Mouse (Mus musculus): ENCODE data around the gene Cog2. TPM values are rescaled to one million over a fixed set of nuclear protein-coding genes. Genes with fewer than 3 reads are reported as not detected.

Cog2 gene
- polyA plus RNA-seq, 1 experiment: not detected

GRCm38 (mm10) chr8:124494397-124494796, 26.2 kb upstream of the Cog2 start:
- no peak overlapping the region for H3K27ac ChIP-seq (ENCODE audit: insufficient read depth, low read depth, low read length)
- H3K4me1 ChIP-seq (ENCODE audit: control insufficient read depth, insufficient read depth, low read length): peaks cover 3% of the 10 kb centered on the region; the same call in 1 of the 2 replicates
- TF ChIP-seq CTCF (IDR thresholded peaks at IDR 0.05; ENCODE audit: insufficient read depth, low read depth, low read length): no peak
- no peak for TF ChIP-seq POLR2A (IDR thresholded peaks at IDR 0.05; ENCODE audit: insufficient read depth, low read depth, low read length)
- WGBS: 45% methylated on average over 3 of the region's 3 CpGs
- no peak overlapping the region for H3K4me3 ChIP-seq (ENCODE audit: insufficient read depth, low read depth, low read length)

- H3K4me3 ChIP-seq (ENCODE audit: insufficient read depth, low read depth, low read length): no peak overlapping the region
- peaks cover 3% of the 10 kb centered on the region; the same call in 1 of the 2 replicates for H3K4me1 ChIP-seq (ENCODE audit: control insufficient read depth, insufficient read depth, low read length)
- H3K27ac ChIP-seq (ENCODE audit: insufficient read depth, low read depth, low read length): no peak overlapping the region
- WGBS: 86% methylated on average over 15 of the region's 15 CpGs
- no peak for TF ChIP-seq CTCF (IDR thresholded peaks at IDR 0.05; ENCODE audit: insufficient read depth, low read depth, low read length)
- no peak for TF ChIP-seq POLR2A (IDR thresholded peaks at IDR 0.05; ENCODE audit: insufficient read depth, low read depth, low read length)
Observed at GRCm38 (mm10) chr8:124494955-124495354, 25.6 kb upstream of the Cog2 start.

- Histone ChIP-seq H3K4me1 (ENCODE audit: control insufficient read depth, insufficient read depth, low read length) (peaks cover 3% of the 10 kb centered on the region; the same call in 1 of the 2 replicates), H3K4me3 (ENCODE audit: insufficient read depth, low read depth, low read length) (no peak overlapping the region), H3K27ac (ENCODE audit: insufficient read depth, low read depth, low read length) (no peak overlapping the region)
- 83% methylated on average over 11 of the region's 11 CpGs for WGBS
- TF ChIP-seq CTCF (IDR thresholded peaks at IDR 0.05; ENCODE audit: insufficient read depth, low read depth, low read length): no peak
- TF ChIP-seq POLR2A (IDR thresholded peaks at IDR 0.05; ENCODE audit: insufficient read depth, low read depth, low read length): no peak
Observed at GRCm38 (mm10) chr8:124495676-124496075, 24.9 kb upstream of the Cog2 start.

- Histone ChIP-seq H3K4me3 (ENCODE audit: insufficient read depth, low read depth, low read length) (no peak overlapping the region), H3K4me1 (ENCODE audit: control insufficient read depth, insufficient read depth, low read length) (peaks cover 3% of the 10 kb centered on the region; the same call in 1 of the 2 replicates), H3K27ac (ENCODE audit: insufficient read depth, low read depth, low read length) (no peak overlapping the region)
- 88% methylated on average over 4 of the region's 4 CpGs for WGBS
- TF ChIP-seq POLR2A (IDR thresholded peaks at IDR 0.05; ENCODE audit: insufficient read depth, low read depth, low read length): no peak
- no peak for TF ChIP-seq CTCF (IDR thresholded peaks at IDR 0.05; ENCODE audit: insufficient read depth, low read depth, low read length)
Observed at GRCm38 (mm10) chr8:124496266-124496665, 24.3 kb upstream of the Cog2 start.

- H3K27ac ChIP-seq (ENCODE audit: insufficient read depth, low read depth, low read length): no peak overlapping the region
- H3K4me1 ChIP-seq (ENCODE audit: control insufficient read depth, insufficient read depth, low read length): peaks cover 3% of the 10 kb centered on the region; the same call in 1 of the 2 replicates
- no peak overlapping the region for H3K4me3 ChIP-seq (ENCODE audit: insufficient read depth, low read depth, low read length)
- 96% methylated on average over 5 of the region's 5 CpGs for WGBS
- no peak for TF ChIP-seq POLR2A (IDR thresholded peaks at IDR 0.05; ENCODE audit: insufficient read depth, low read depth, low read length)
Observed at GRCm38 (mm10) chr8:124496871-124497270, 23.7 kb upstream of the Cog2 start.

GRCm38 (mm10) chr8:124498398-124498797, 22.2 kb upstream of the Cog2 start:
- no peak for TF ChIP-seq POLR2A (IDR thresholded peaks at IDR 0.05; ENCODE audit: insufficient read depth, low read depth, low read length)
- no peak for TF ChIP-seq CTCF (IDR thresholded peaks at IDR 0.05; ENCODE audit: insufficient read depth, low read depth, low read length)
- H3K4me1 ChIP-seq (ENCODE audit: control insufficient read depth, insufficient read depth, low read length): peaks cover 3% of the 10 kb centered on the region; the same call in 1 of the 2 replicates
- no peak overlapping the region for H3K27ac ChIP-seq (ENCODE audit: insufficient read depth, low read depth, low read length)
- no peak overlapping the region for H3K4me3 ChIP-seq (ENCODE audit: insufficient read depth, low read depth, low read length)

GRCm38 (mm10) chr8:124499236-124499937, 21.2 kb upstream of the Cog2 start:
- Histone ChIP-seq H3K27ac (ENCODE audit: insufficient read depth, low read depth, low read length) (no peak overlapping the region), H3K4me3 (ENCODE audit: insufficient read depth, low read depth, low read length) (no peak overlapping the region), H3K4me1 (ENCODE audit: control insufficient read depth, insufficient read depth, low read length) (peaks cover 1% of the 10 kb centered on the region; the same call in 1 of the 2 replicates)
- 62% methylated on average over 7 of the region's 7 CpGs for WGBS
- TF ChIP-seq POLR2A (IDR thresholded peaks at IDR 0.05; ENCODE audit: insufficient read depth, low read depth, low read length) (no peak), CTCF (IDR thresholded peaks at IDR 0.05; ENCODE audit: insufficient read depth, low read depth, low read length) (no peak)

- Histone ChIP-seq H3K27ac (ENCODE audit: insufficient read depth, low read depth, low read length) (no peak overlapping the region), H3K4me1 (ENCODE audit: control insufficient read depth, insufficient read depth, low read length) (no peaks in the 10 kb centered on the region)
- WGBS: 74% methylated on average over 5 of the region's 5 CpGs
Observed at GRCm38 (mm10) chr8:124499938-124500239, 20.7 kb upstream of the Cog2 start.

GRCm38 (mm10) chr8:124505626-124506025, 14.9 kb upstream of the Cog2 start:
- H3K4me1 ChIP-seq (ENCODE audit: control insufficient read depth, insufficient read depth, low read length): peaks cover 8% of the 10 kb centered on the region
- no peak overlapping the region for H3K4me3 ChIP-seq (ENCODE audit: insufficient read depth, low read depth, low read length)
- no peak overlapping the region for H3K27ac ChIP-seq (ENCODE audit: insufficient read depth, low read depth, low read length)
- no peak for TF ChIP-seq POLR2A (IDR thresholded peaks at IDR 0.05; ENCODE audit: insufficient read depth, low read depth, low read length)
- TF ChIP-seq CTCF (IDR thresholded peaks at IDR 0.05; ENCODE audit: insufficient read depth, low read depth, low read length): no peak

More at GRCm38 (mm10) chr8:124499938-124500239, 20.7 kb upstream of the Cog2 start:
- no peak overlapping the region for H3K4me3 ChIP-seq (ENCODE audit: insufficient read depth, low read depth, low read length)
- TF ChIP-seq CTCF (IDR thresholded peaks at IDR 0.05; ENCODE audit: insufficient read depth, low read depth, low read length) (no peak), POLR2A (IDR thresholded peaks at IDR 0.05; ENCODE audit: insufficient read depth, low read depth, low read length) (no peak)
